Mouse (Mus musculus): ENCODE measurements around the gene Eomes.

DNA sequence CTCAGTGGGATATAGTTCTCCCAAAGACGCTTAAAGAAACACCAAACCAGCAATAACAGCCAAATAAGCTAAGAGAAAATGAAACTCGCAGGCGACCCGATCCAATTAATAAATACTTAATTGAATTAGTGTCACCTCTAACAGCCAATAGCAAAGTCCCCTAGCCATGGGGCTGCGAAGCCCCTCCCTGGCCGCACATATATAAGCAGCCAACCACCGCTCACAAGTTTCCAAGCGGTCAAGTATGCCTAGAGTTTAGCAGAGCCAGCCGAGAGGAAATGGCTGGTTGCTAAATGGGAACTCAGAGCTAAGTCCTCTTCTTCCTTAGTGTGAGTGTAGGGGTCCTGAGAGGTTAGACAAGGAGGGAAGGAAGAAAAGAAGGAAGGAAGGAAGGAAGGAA is at the start of gene Eomes:
- TF ChIP-seq CTCF (IDR thresholded peaks at IDR 0.05; ENCODE audit: control insufficient read depth, insufficient read depth, low read length): no peak
- no peak for TF ChIP-seq POLR2A (IDR thresholded peaks at IDR 0.05; ENCODE audit: borderline replicate concordance, control insufficient read depth, low read depth, low read length)

Data from bone marrow, adult 2 months (tissue).